Mouse (Mus musculus) ES-E14 (cell line): Measurements from ENCODE around the gene Hist2h3b. TPM values are rescaled to one million over a fixed set of nuclear protein-coding genes. Genes with fewer than 3 reads are reported as not detected.

ENCODE experiments used
- DNase-seq: peaks from one replicate; pipeline ENCODE4 v3.0.0-alpha.2; 2013; ENCODE audit warnings: low read depth, low spot score
- H3K27ac ChIP-seq: 2 replicates; pipeline ENCODE4 v1.5.1; 2012; ENCODE audit warnings: low read depth, mild to moderate bottlenecking, low read length, moderate library complexity, mixed read lengths; ENCODE audit not compliant: poor library complexity, insufficient read depth, severe bottlenecking
- H3K36me3 ChIP-seq: 2 replicates; pipeline ENCODE4 v1.6.1; 2012; ENCODE audit warnings: mild to moderate bottlenecking, low read length, moderate library complexity, mixed read lengths; ENCODE audit not compliant: control insufficient read depth, poor library complexity, insufficient read depth, severe bottlenecking
- H3K4me1 ChIP-seq, 2 experiments: fragments of 150-350 bp in 1 of 2; sonication (generic) in 1 of 2; 2 replicates each; pipeline ENCODE4 v1.6.1; 2012; ENCODE audit warnings: low read length in 2 of 2, mild to moderate bottlenecking in 1 of 2, mixed read lengths in 1 of 2; ENCODE audit not compliant: control insufficient read depth in 2 of 2, insufficient read depth in 2 of 2, poor library complexity in 1 of 2
- H3K4me3 ChIP-seq, 2 experiments: fragments of 150-350 bp in 1 of 2; sonication (generic) in 1 of 2; 2 replicates each; pipeline ENCODE4 v1.5.1; 2012; ENCODE audit warnings: low read length in 2 of 2, low read depth in 1 of 2, mild to moderate bottlenecking in 1 of 2, mixed read lengths in 1 of 2; ENCODE audit not compliant: insufficient read depth in 1 of 2, poor library complexity in 1 of 2, severe bottlenecking in 1 of 2
- H3K9ac ChIP-seq: 2 replicates; pipeline ENCODE4 v1.6.1; 2012; ENCODE audit warnings: low read depth, mild to moderate bottlenecking, low read length, mixed read lengths; ENCODE audit not compliant: poor library complexity, insufficient read depth, severe bottlenecking
- H3K9me3 ChIP-seq: fragments of 150-350 bp; sonication (generic); 2 replicates; pipeline ENCODE4 v1.6.1; 2012; ENCODE audit warnings: low read depth, mild to moderate bottlenecking, low read length; ENCODE audit not compliant: control insufficient read depth, insufficient read depth
- CHD2 ChIP-seq: IDR thresholded peaks from 2 replicates; pipeline ENCODE4 v1.6.1; 2014; ENCODE audit warnings: mild to moderate bottlenecking, low read depth, low read length, inconsistent platforms
- HCFC1 ChIP-seq: IDR thresholded peaks from 2 replicates; pipeline ENCODE4 v1.6.1; 2012; ENCODE audit warnings: low read length, inconsistent platforms, borderline replicate concordance; ENCODE audit not compliant: insufficient read depth
- MAFK ChIP-seq: IDR thresholded peaks from 2 replicates; pipeline ENCODE4 v1.6.1; 2014; ENCODE audit warnings: mild to moderate bottlenecking, low read depth, low read length, inconsistent platforms; ENCODE audit not compliant: insufficient read depth
- ZC3H11A ChIP-seq: IDR thresholded peaks from 2 replicates; pipeline ENCODE4 v1.6.1; 2012; ENCODE audit warnings: low read depth, mild to moderate bottlenecking, inconsistent platforms, low read length, borderline replicate concordance
- ZNF384 ChIP-seq: IDR thresholded peaks from 2 replicates; pipeline ENCODE4 v1.6.1; 2012; ENCODE audit warnings: low read depth, low read length, inconsistent platforms
- in situ Hi-C, 2 experiments: fragments of 600-800 bp; cut with MboI; formaldehyde crosslinking; loops; one replicate each; pipeline ENCODE4 v1.15.1; 2025; ENCODE audit warnings: low sequenced_read_pairs in 2 of 2, inconsistent platforms in 1 of 2; ENCODE audit not compliant: unreplicated experiment in 2 of 2
- total RNA-seq: library from RNA; depleted of rRNA; stranded (reverse); fragments of 300-350 nt; gene quantifications from 2 replicates; pipeline ENCODE4 v1.2.3, GENCODE M21; 2012

Hist2h3b gene
- total RNA-seq, 1 experiment: 806 TPM

GRCm38 (mm10) chr3:96226695-96227648 lies 41.5 kb upstream of the Hist2h3b start:
- in situ Hi-C loops: no loop called here
- Histone ChIP-seq H3K27ac (peak overlapping the region; percentile 47; the same call in 1 of the 2 replicates), H3K4me3 (no peak overlapping the region)

GRCm38 (mm10) chr3:96228828-96229227 lies 39.6 kb upstream of the Hist2h3b start:
- DNase-seq: no peak
- in situ Hi-C loops: no loop called here

More at GRCm38 (mm10) chr3:96226695-96227648, 41.5 kb upstream of the Hist2h3b start:
- DNase-seq: no peak
- Histone ChIP-seq H3K9ac (no peak overlapping the region), H3K9me3 (no peaks in the 10 kb centered on the region), H3K4me1 (peaks cover 0 to 9% of the 10 kb centered on the region in 2 experiments; a peak in 2 of 4 replicates), H3K36me3 (no peaks in the 10 kb centered on the region)
- TF ChIP-seq MAFK (no peak; the same call in 1 of the 2 replicates), ZNF384 (no peak), CHD2 (no peak), HCFC1 (no peak), ZC3H11A (no peak)

GRCm38 (mm10) chr3:96230404-96230803 lies 38.0 kb upstream of the Hist2h3b start:
- no peak overlapping the region for H3K9ac ChIP-seq
- peaks cover 0 to 6% of the 10 kb centered on the region in 2 experiments; a peak in 1 of 4 replicates for H3K4me1 ChIP-seq
- no peak for DNase-seq
- H3K27ac ChIP-seq: no peak overlapping the region
- no peaks in the 10 kb centered on the region for H3K9me3 ChIP-seq
- no peak for TF ChIP-seq HCFC1
- no peak for TF ChIP-seq ZC3H11A
- TF ChIP-seq ZNF384: no peak
- TF ChIP-seq CHD2: no peak
- no peak for TF ChIP-seq MAFK
- no peaks in the 10 kb centered on the region for H3K36me3 ChIP-seq
- no peak overlapping the region for H3K4me3 ChIP-seq
- in situ Hi-C loops: no loop called here

More at GRCm38 (mm10) chr3:96228828-96229227, 39.6 kb upstream of the Hist2h3b start:
- H3K4me3 ChIP-seq: no peak overlapping the region
- no peaks in the 10 kb centered on the region for H3K36me3 ChIP-seq
- TF ChIP-seq HCFC1 (no peak), CHD2 (no peak), MAFK (no peak), ZNF384 (no peak), ZC3H11A (no peak)
- H3K4me1 ChIP-seq: peaks cover 0 to 9% of the 10 kb centered on the region in 2 experiments; a peak in 1 of 4 replicates
- H3K9me3 ChIP-seq: no peaks in the 10 kb centered on the region
- H3K27ac ChIP-seq: no peak overlapping the region
- no peak overlapping the region for H3K9ac ChIP-seq

GRCm38 (mm10) chr3:96230910-96231757 lies 37.3 kb upstream of the Hist2h3b start:
- Histone ChIP-seq H3K9ac (no peak overlapping the region), H3K9me3 (no peaks in the 10 kb centered on the region), H3K27ac (no peak overlapping the region), H3K36me3 (no peaks in the 10 kb centered on the region), H3K4me3 (no peak overlapping the region), H3K4me1 (peaks cover 0 to 5% of the 10 kb centered on the region in 2 experiments; a peak in 2 of 4 replicates)
- TF ChIP-seq HCFC1 (no peak), ZC3H11A (no peak), CHD2 (no peak), MAFK (no peak), ZNF384 (no peak)
- in situ Hi-C loops: no loop called here
- DNase-seq: no peak
